Mouse (Mus musculus) midbrain, embryonic 12.5 days (tissue): ENCODE data around the gene Khdc3. TPM values are rescaled to one million over a fixed set of nuclear protein-coding genes. Genes with fewer than 3 reads are reported as not detected.

Source experiments
- ATAC-seq: fragments of 200-750 bp; cut with Nextera tagmentation; 2 replicates; pipeline ENCODE4 v1.8.0; 2017; ENCODE audit warnings: low read depth, moderate TSS enrichment, moderate library complexity; ENCODE audit not compliant: low FRiP score
- H3K27ac ChIP-seq: fragments of 300-500 bp; sonication (generic); replicated peaks from 2 replicates; pipeline ENCODE4 v1.5.1; 2016; ENCODE audit warnings: mild to moderate bottlenecking
- H3K27me3 ChIP-seq: fragments of 300-500 bp; sonication (generic); 2 replicates; pipeline ENCODE4 v1.6.1; 2016; ENCODE audit warnings: mild to moderate bottlenecking
- H3K36me3 ChIP-seq: fragments of 300-500 bp; sonication (generic); 2 replicates; pipeline ENCODE4 v1.6.1; 2016
- H3K4me1 ChIP-seq: fragments of 300-500 bp; sonication (generic); 2 replicates; pipeline ENCODE4 v1.6.1; 2016
- H3K4me2 ChIP-seq: fragments of 300-500 bp; sonication (generic); replicated peaks from 2 replicates; pipeline ENCODE4 v1.6.1; 2016; ENCODE audit warnings: mild to moderate bottlenecking, moderate library complexity
- H3K4me3 ChIP-seq: fragments of 300-500 bp; sonication (generic); 2 replicates; pipeline ENCODE4 v1.5.1; 2016; ENCODE audit warnings: mild to moderate bottlenecking
- H3K9ac ChIP-seq: fragments of 300-500 bp; sonication (generic); replicated peaks from 2 replicates; pipeline ENCODE4 v1.6.1; 2016; ENCODE audit warnings: mild to moderate bottlenecking, moderate library complexity
- H3K9me3 ChIP-seq: fragments of 300-500 bp; sonication (generic); 2 replicates; pipeline ENCODE4 v1.6.1; 2016; ENCODE audit warnings: mild to moderate bottlenecking
- WGBS: fragments of 180-500 bp; shearing (Covaris S2); methylation state at CpG from one replicate; pipeline ENCODE4 v1.1.7; 2016; 5-methylcytosine and 5-hydroxymethylcytosine counted together
- polyA plus RNA-seq: library from polyadenylated mRNA; unstranded; fragments of >200 nt; fragmentation: Nextera tagmentation; extraction: Ambion mirVana; gene quantifications from 2 replicates; pipeline ENCODE4 v1.2.1, GENCODE M21; 2016

The Khdc3 gene
- polyA plus RNA-seq, 1 experiment from 2014 or later, result not detected

DNA sequence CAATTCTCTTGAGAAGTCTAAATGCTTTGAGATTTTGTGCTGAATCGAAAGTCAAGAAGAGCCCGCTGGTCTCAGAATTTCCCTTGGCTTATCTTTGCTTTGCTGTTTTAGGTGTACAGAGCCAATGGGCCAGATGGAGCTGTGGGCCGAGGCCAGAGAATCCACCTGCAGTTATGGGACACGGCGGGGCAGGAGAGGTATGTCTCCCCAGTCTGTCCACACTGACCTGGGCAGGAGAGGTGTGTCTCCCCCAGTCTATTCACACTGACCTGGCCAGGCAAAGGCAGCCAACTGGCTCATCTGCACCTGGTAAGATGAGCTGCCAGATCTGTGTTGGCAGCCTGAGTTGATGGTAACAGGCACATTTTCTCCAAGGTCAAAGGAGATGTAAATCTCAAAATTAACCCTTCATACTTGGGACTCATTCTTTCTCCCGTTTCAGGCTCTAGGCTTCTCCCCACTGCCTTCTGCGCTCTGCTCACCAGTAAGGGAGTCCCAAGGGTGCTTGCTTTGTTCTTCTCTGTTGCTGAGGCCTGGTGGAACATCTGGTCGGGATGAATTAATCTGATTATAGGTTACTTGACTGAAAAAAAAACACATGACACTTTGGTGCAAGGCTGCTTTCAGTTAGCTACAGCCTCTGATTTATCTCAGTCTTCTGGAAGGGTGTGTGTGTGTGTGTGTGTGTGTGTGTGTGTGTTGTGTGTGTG is 19.2 kb upstream of the Khdc3 start:
- H3K27me3 ChIP-seq, result no peaks in the 10 kb centered on the region; the same call in 1 of the 2 replicates
- no peak overlapping the region for H3K4me2 ChIP-seq
- H3K9me3 ChIP-seq, result no peaks in the 10 kb centered on the region
- H3K27ac ChIP-seq, result no peak overlapping the region
- no peak overlapping the region for H3K4me3 ChIP-seq
- no peaks in the 10 kb centered on the region for H3K36me3 ChIP-seq
- ATAC-seq, result no peak
- H3K9ac ChIP-seq, result no peak overlapping the region
- 79% methylated on average over 8 of the region's 8 CpGs for WGBS
- no peaks in the 10 kb centered on the region; the same call in 1 of the 2 replicates for H3K4me1 ChIP-seq

DNA sequence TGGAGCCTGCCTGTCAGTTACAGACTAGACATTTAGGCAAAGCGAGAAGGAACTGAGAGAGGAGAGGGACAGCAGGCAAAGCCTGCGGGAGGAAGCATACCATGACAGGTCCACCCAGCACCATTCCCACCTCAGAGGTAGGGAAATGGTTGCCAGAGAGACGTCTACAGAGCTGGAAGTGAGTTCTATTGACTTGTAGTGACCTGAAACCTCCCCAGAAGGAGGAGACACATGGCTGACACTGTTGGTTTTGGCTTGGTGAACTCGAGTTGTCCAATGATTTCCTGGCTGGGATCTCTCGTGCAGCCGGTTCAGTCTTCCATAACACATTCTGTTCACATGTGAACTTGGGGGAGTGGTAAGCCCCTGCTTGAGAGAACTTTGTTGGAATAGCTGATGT is 17.7 kb upstream of the Khdc3 start:
- Histone ChIP-seq H3K9me3 (no peaks in the 10 kb centered on the region), H3K9ac (no peak overlapping the region), H3K4me2 (no peak overlapping the region), H3K4me1 (no peaks in the 10 kb centered on the region; the same call in 1 of the 2 replicates), H3K4me3 (no peak overlapping the region), H3K36me3 (no peaks in the 10 kb centered on the region), H3K27ac (no peak overlapping the region), H3K27me3 (no peaks in the 10 kb centered on the region; the same call in 1 of the 2 replicates)
- no peak for ATAC-seq
- 81% methylated on average over 6 of the region's 6 CpGs for WGBS

DNA sequence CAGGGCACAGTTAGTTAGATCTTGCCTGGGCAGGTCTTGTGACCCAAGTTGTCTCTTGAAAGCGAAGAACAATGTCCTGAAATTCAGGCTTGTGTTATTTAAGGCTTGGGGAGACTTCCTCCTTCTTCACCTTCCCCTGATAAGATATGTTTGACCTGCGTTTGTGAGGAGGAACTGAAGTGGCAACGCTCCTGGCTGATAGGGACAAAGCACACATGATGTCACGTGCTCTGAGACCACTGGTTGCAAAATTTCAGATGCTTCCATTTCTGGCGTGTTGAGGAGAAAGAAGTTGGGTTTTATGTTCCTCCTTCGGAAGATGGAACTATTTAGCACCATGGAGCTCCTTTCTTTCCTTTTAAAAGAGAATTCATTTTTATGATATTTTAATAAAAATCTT is 15.8 kb upstream of the Khdc3 start:
- H3K27ac ChIP-seq, result no peak overlapping the region
- H3K9ac ChIP-seq, result no peak overlapping the region
- H3K4me3 ChIP-seq, result no peak overlapping the region
- ATAC-seq, result no peak
- no peaks in the 10 kb centered on the region for H3K4me1 ChIP-seq
- no peaks in the 10 kb centered on the region for H3K36me3 ChIP-seq
- no peaks in the 10 kb centered on the region for H3K9me3 ChIP-seq
- H3K4me2 ChIP-seq, result no peak overlapping the region
- no peaks in the 10 kb centered on the region; the same call in 1 of the 2 replicates for H3K27me3 ChIP-seq
- 83% methylated on average over 6 of the region's 6 CpGs for WGBS

DNA sequence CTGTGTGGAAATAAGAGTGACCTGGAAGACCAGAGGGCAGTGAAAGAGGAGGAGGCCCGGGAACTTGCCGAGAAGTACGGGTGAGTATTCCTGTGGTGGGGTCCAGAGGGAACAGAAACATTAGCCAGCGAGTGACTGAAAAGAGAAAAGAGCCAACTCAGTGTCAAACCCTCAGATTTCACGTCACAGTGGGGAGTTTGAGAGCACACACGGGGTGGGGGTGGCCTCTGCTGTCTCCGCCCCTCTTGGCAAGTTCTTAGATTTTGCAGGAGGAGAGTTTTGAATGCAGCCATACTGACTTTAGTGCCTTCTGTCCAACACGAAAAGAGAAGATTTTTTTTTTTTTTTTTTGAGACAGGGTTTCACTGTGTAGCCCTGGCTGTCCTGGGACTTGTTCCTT is 14.5 kb upstream of the Khdc3 start:
- Histone ChIP-seq H3K27ac (no peak overlapping the region), H3K36me3 (no peaks in the 10 kb centered on the region), H3K27me3 (no peaks in the 10 kb centered on the region; the same call in 1 of the 2 replicates), H3K4me3 (no peak overlapping the region), H3K4me2 (no peak overlapping the region), H3K4me1 (no peaks in the 10 kb centered on the region), H3K9me3 (no peaks in the 10 kb centered on the region), H3K9ac (no peak overlapping the region)
- 67% methylated on average over 8 of the region's 8 CpGs for WGBS
- ATAC-seq, result no peak

DNA sequence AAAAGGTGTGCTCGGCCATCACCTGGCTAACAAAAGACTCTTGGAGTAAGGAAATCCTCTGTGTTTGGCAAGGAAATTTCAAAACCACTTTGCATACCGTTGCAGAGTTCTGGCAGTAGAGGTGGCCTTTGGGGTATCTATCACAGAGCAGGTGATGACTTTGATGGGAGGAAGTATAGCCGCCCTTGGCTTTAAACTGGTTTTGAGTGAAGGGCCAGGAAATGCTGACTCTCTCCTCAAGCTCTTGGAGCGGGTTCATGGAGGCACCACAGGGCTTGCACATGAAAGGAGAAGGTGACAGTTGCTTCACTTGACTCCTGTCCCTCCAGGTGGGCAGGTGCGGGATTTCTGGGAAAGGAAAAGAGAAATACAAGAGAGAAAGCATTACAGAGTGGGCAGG is 14.1 kb upstream of the Khdc3 start:
- WGBS, result 75% methylated on average over 5 of the region's 5 CpGs
- Histone ChIP-seq H3K27ac (no peak overlapping the region), H3K27me3 (peaks cover under 1% of the 10 kb centered on the region), H3K4me2 (no peak overlapping the region), H3K4me1 (no peaks in the 10 kb centered on the region), H3K36me3 (no peaks in the 10 kb centered on the region), H3K9ac (no peak overlapping the region), H3K9me3 (no peaks in the 10 kb centered on the region), H3K4me3 (no peak overlapping the region)
- no peak for ATAC-seq

DNA sequence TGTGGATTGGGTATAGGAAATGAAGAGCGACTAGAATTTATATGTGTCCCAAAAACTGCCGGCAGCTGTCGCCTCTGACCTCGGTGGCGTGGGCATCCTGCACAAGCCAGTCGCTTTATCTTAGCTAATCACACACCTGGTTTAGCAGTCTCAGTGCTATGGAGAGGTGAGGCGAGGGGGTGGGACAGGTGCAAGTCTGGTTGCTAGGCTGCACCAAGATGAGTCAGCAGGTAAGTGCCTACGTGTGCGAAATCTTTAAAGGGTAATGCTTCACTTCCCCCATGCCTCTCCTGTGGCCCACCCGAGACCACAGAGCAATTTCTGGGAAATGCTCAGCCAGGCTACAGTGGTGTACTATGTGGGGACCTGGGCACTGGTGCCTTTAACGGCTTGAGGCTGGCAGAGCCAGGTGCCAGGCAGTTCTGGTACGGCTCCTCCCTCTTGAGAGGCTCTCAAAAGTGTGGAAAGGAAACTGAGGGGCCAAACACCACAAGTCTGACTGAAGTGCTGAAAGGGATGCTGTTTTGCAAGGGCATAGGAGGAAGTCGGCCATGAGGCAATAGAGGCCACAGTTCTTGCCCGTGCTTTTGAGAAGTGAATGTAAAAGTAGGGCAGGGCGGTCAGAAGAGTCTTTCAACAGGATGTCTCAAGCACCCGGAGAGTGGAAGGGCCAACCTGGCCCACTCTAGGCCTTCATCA is 12.3 kb upstream of the Khdc3 start:
- H3K4me3 ChIP-seq, result no peak overlapping the region
- peaks cover under 1% of the 10 kb centered on the region; the same call in 1 of the 2 replicates for H3K4me1 ChIP-seq
- H3K27me3 ChIP-seq, result peaks cover 5% of the 10 kb centered on the region; the same call in 1 of the 2 replicates
- H3K36me3 ChIP-seq, result no peaks in the 10 kb centered on the region
- no peak overlapping the region for H3K27ac ChIP-seq
- H3K9ac ChIP-seq, result no peak overlapping the region
- WGBS, result 80% methylated on average over 16 of the region's 16 CpGs
- H3K9me3 ChIP-seq, result no peaks in the 10 kb centered on the region
- H3K4me2 ChIP-seq, result no peak overlapping the region
- no peak for ATAC-seq

DNA sequence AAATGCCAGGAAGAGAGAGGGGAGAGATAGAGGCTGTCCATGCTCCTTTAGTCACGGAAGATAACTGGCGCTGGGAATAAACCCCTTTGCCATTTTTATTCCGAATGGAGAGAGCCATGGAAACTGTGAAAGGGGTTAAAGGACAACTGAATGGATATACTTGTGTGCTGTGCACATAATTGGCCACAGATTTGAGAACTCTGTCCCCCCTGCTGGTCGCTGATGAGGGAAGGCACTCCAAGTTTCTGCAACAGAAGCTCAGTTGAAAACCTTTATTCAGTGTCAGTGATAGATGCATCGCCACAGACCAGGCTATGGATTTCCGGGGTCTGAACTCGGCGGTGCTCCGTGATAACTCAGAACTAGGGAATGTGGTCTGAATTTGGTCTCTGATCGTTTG is 11.5 kb upstream of the Khdc3 start:
- WGBS, result 78% methylated on average over 10 of the region's 10 CpGs

DNA sequence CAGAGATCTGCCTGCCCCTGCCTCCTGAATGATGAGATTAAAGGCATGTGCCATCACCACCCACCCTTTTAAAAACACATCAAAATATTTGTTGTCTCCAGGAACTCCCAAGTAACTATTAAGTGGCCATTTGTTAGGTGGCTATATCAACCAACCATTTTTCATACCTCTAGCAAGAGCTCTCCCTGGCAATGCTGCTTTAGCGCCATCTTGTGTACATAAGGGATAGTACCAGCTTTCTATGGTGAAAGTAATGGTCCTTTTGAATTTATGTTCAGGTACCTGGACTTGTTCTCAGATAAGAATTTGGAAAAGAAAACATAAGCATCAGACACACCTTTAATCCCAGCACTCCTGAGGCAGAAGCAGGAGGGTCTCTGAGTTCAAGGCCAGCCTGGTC is 9.9 kb upstream of the Khdc3 start:
- no peak overlapping the region for H3K4me3 ChIP-seq
- no peak for ATAC-seq

More for the DNA sequence above, 11.5 kb upstream of the Khdc3 start:
- peaks cover 5% of the 10 kb centered on the region; the same call in 1 of the 2 replicates for H3K27me3 ChIP-seq
- no peak overlapping the region for H3K9ac ChIP-seq
- peaks cover 4% of the 10 kb centered on the region; the same call in 1 of the 2 replicates for H3K4me1 ChIP-seq
- no peak overlapping the region for H3K4me3 ChIP-seq
- no peaks in the 10 kb centered on the region for H3K36me3 ChIP-seq
- no peak overlapping the region for H3K27ac ChIP-seq
- no peak overlapping the region for H3K4me2 ChIP-seq
- no peak for ATAC-seq
- no peaks in the 10 kb centered on the region for H3K9me3 ChIP-seq

DNA sequence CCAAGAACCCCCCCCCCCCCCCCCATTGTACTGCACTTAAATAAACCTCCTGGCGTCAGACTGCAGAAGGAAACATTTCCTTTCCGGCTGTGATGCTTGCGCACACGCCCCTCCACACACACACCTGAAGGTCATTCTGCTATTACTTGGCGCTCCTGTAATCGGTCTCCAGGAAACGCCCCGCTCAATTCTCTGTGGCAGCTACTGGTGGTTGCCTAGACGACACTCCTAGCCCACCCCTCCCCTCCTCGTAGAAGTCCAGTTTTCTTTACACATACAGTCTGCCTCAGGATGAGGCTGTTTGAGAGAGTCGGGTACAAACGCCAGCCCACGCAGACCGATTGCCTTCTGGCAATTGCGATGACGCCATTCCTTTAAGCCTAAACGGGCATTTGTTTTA is 7.1 kb upstream of the Khdc3 start:
- no peaks in the 10 kb centered on the region for H3K36me3 ChIP-seq
- peaks cover 5% of the 10 kb centered on the region; the same call in 1 of the 2 replicates for H3K27me3 ChIP-seq
- peaks cover 4% of the 10 kb centered on the region; the same call in 1 of the 2 replicates for H3K4me1 ChIP-seq
- H3K4me3 ChIP-seq, result no peak overlapping the region
- H3K9ac ChIP-seq, result no peak overlapping the region
- ATAC-seq, result peak; percentile 47; the same call in 1 of the 2 replicates
- H3K27ac ChIP-seq, result no peak overlapping the region
- H3K4me2 ChIP-seq, result peak overlapping the region; percentile 11; the same call in 1 of the 2 replicates
- no peaks in the 10 kb centered on the region for H3K9me3 ChIP-seq
- 50% methylated on average over 17 of the region's 17 CpGs for WGBS

More for the DNA sequence above, 9.9 kb upstream of the Khdc3 start:
- Histone ChIP-seq H3K9me3 (no peaks in the 10 kb centered on the region), H3K4me1 (peaks cover 4% of the 10 kb centered on the region; the same call in 1 of the 2 replicates), H3K4me2 (no peak overlapping the region), H3K36me3 (no peaks in the 10 kb centered on the region), H3K9ac (no peak overlapping the region), H3K27ac (no peak overlapping the region), H3K27me3 (peaks cover 5% of the 10 kb centered on the region; the same call in 1 of the 2 replicates)
- 0% methylated on average over 1 of the region's 1 CpGs for WGBS

DNA sequence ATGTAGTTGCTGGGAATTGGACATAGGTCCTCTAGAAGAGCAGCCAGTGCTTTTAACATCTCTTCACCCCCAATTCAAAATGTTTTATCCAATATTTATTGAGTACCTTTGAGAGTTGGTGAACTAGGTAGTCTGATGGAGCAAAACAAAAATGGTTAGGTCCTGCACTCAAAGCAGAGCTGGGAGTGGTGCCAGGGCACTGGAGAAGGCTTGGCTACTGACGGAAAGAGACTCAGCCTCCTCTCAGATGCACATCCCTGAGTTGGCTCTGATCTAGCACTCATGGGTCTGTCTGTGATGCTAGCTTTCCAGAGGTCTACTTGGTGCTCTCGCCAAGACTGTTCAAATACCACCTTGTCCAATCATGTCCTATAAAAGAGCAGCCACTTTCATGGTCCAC is 3.7 kb upstream of the Khdc3 start:
- Histone ChIP-seq H3K9me3 (no peaks in the 10 kb centered on the region), H3K9ac (no peak overlapping the region), H3K27ac (no peak overlapping the region), H3K4me3 (no peak overlapping the region), H3K27me3 (peaks cover 16% of the 10 kb centered on the region), H3K4me1 (peaks cover 4% of the 10 kb centered on the region; the same call in 1 of the 2 replicates), H3K36me3 (no peaks in the 10 kb centered on the region), H3K4me2 (no peak overlapping the region)
- WGBS, result 84% methylated on average over 2 of the region's 2 CpGs
- ATAC-seq, result no peak

DNA sequence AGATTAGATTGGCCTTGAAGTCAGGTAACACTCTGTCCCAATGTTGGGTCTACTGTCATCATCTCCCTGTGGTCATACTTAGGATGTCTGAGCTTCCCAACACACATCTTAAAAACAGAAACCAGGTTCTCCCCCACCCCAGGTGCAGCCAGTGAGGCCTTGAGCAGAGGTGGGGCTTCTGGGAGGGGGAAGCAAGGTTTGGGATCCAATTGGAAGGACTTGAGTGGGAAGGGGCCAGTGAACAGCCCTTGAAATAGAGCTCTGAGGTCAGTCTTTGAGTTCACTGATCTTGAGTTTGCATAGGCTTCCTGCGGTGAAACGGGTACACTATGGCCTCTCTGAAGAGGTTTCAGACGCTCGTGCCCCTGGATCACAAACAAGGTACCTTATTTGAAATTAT is 545 bp downstream of the Khdc3 start, which contains the start of gene Gm20509:
Gene Gm20509 (plus strand): TSS at position 290 of the 400 bp plus-strand sequence.
- 96% methylated on average over 4 of the region's 4 CpGs for WGBS
- Histone ChIP-seq H3K27me3 (peaks cover 53% of the 10 kb centered on the region), H3K36me3 (no peaks in the 10 kb centered on the region), H3K27ac (no peak within 1 kb of the TSS), H3K4me3 (peak within 1 kb of the TSS; percentile 43), H3K4me2 (peak within 1 kb of the TSS; percentile 68), H3K9ac (peak within 1 kb of the TSS; percentile 55), H3K9me3 (no peaks in the 10 kb centered on the region), H3K4me1 (peaks cover 9% of the 10 kb centered on the region; the same call in 1 of the 2 replicates)
- no peak for ATAC-seq
